Mouse (Mus musculus): Measurements from ENCODE around the gene Dpp6. TPM values are rescaled to one million over a fixed set of nuclear protein-coding genes. Genes with fewer than 3 reads are reported as not detected.

Gene Dpp6
- polyA plus RNA-seq, 1 experiment from 2014 or later = 1.3 TPM

GRCm38 (mm10) chr5:27677247-27677666 is 860.3 kb downstream of the Dpp6 start:
- Histone ChIP-seq H3K4me3 (replicated peaks; ENCODE audit: low read depth, low read length) (no peak overlapping the region), H3K4me1 (replicated peaks; ENCODE audit: insufficient read depth, low read length) (no peaks in the 10 kb centered on the region), H3K9me3 (replicated peaks; ENCODE audit: low read length) (no peaks in the 10 kb centered on the region), H3K9ac (ENCODE audit: low read depth, low read length) (no peak overlapping the region), H3K36me3 (ENCODE audit: insufficient read depth, low read length) (no peaks in the 10 kb centered on the region), H3K27ac (no peak overlapping the region), H3K4me2 (ENCODE audit: low read length) (no peak overlapping the region), H3K27me3 (ENCODE audit: insufficient read depth, low read length) (no peaks in the 10 kb centered on the region)
- DNase-seq (ENCODE audit: low spot score) (peak; percentile 67), ATAC-seq (replicated peaks; ENCODE audit: low FRiP score, low read depth) (peak; percentile 66)
- peak; percentile 75 for TF ChIP-seq CTCF (IDR thresholded peaks at IDR 0.05; ENCODE audit: low read depth)
- 40% methylated on average over 5 of the region's 5 CpGs for WGBS

GRCm38 (mm10) chr5:27679151-27679550 is 862.1 kb downstream of the Dpp6 start:
- DNase-seq (ENCODE audit: low spot score) = no peak
- Histone ChIP-seq H3K4me2 (ENCODE audit: low read length) (no peak overlapping the region), H3K27me3 (ENCODE audit: insufficient read depth, low read length) (no peaks in the 10 kb centered on the region), H3K9me3 (replicated peaks; ENCODE audit: low read length) (no peaks in the 10 kb centered on the region), H3K9ac (ENCODE audit: low read depth, low read length) (no peak overlapping the region), H3K36me3 (ENCODE audit: insufficient read depth, low read length) (no peaks in the 10 kb centered on the region), H3K27ac (no peak overlapping the region), H3K4me3 (replicated peaks; ENCODE audit: low read depth, low read length) (no peak overlapping the region), H3K4me1 (replicated peaks; ENCODE audit: insufficient read depth, low read length) (no peaks in the 10 kb centered on the region)
- ATAC-seq (replicated peaks; ENCODE audit: low FRiP score, low read depth) = no peak
- WGBS = 85% methylated on average over 1 of the region's 1 CpGs
- no peak for TF ChIP-seq CTCF (IDR thresholded peaks at IDR 0.05; ENCODE audit: low read depth)

- H3K4me3 ChIP-seq (replicated peaks; ENCODE audit: low read depth, low read length) = no peak overlapping the region
- no peaks in the 10 kb centered on the region for H3K9me3 ChIP-seq (replicated peaks; ENCODE audit: low read length)
- H3K36me3 ChIP-seq (ENCODE audit: insufficient read depth, low read length) = no peaks in the 10 kb centered on the region
- 31% methylated on average over 5 of the region's 5 CpGs for WGBS
- ATAC-seq (replicated peaks; ENCODE audit: low FRiP score, low read depth) (no peak), DNase-seq (ENCODE audit: low spot score) (peak; percentile 33)
- peak; percentile 73 for TF ChIP-seq CTCF (IDR thresholded peaks at IDR 0.05; ENCODE audit: low read depth)
- H3K4me2 ChIP-seq (ENCODE audit: low read length) = no peak overlapping the region
- no peaks in the 10 kb centered on the region for H3K27me3 ChIP-seq (ENCODE audit: insufficient read depth, low read length)
- H3K9ac ChIP-seq (ENCODE audit: low read depth, low read length) = no peak overlapping the region
- H3K4me1 ChIP-seq (replicated peaks; ENCODE audit: insufficient read depth, low read length) = no peaks in the 10 kb centered on the region
- H3K27ac ChIP-seq = no peak overlapping the region
These were observed 863.5 kb downstream of the Dpp6 start for GRCm38 (mm10) chr5:27680476-27680875.

- H3K4me1 ChIP-seq (replicated peaks; ENCODE audit: insufficient read depth, low read length) = no peaks in the 10 kb centered on the region
- H3K9ac ChIP-seq (ENCODE audit: low read depth, low read length) = no peak overlapping the region
- WGBS = 70% methylated on average over 11 of the region's 11 CpGs
- no peak overlapping the region for H3K4me2 ChIP-seq (ENCODE audit: low read length)
- no peak for ATAC-seq (replicated peaks; ENCODE audit: low FRiP score, low read depth)
- no peaks in the 10 kb centered on the region for H3K9me3 ChIP-seq (replicated peaks; ENCODE audit: low read length)
- H3K36me3 ChIP-seq (ENCODE audit: insufficient read depth, low read length) = no peaks in the 10 kb centered on the region
- H3K27ac ChIP-seq = no peak overlapping the region
- TF ChIP-seq CTCF (IDR thresholded peaks at IDR 0.05; ENCODE audit: low read depth) = no peak
- no peak for DNase-seq (ENCODE audit: low spot score)
- H3K27me3 ChIP-seq (ENCODE audit: insufficient read depth, low read length) = no peaks in the 10 kb centered on the region
- no peak overlapping the region for H3K4me3 ChIP-seq (replicated peaks; ENCODE audit: low read depth, low read length)
These were observed 868.2 kb downstream of the Dpp6 start for GRCm38 (mm10) chr5:27685162-27685561.

- ATAC-seq (replicated peaks; ENCODE audit: low FRiP score, low read depth) = no peak
- H3K4me2 ChIP-seq (ENCODE audit: low read length) = no peak overlapping the region
- DNase-seq (ENCODE audit: low spot score) = no peak
- TF ChIP-seq CTCF (IDR thresholded peaks at IDR 0.05; ENCODE audit: low read depth) = peak; percentile 15; the same call in 1 of the 2 replicates
- H3K27me3 ChIP-seq (ENCODE audit: insufficient read depth, low read length) = no peaks in the 10 kb centered on the region
- H3K4me1 ChIP-seq (replicated peaks; ENCODE audit: insufficient read depth, low read length) = no peaks in the 10 kb centered on the region
- 74% methylated on average over 3 of the region's 3 CpGs for WGBS
- H3K4me3 ChIP-seq (replicated peaks; ENCODE audit: low read depth, low read length) = no peak overlapping the region
- H3K9ac ChIP-seq (ENCODE audit: low read depth, low read length) = no peak overlapping the region
- no peaks in the 10 kb centered on the region for H3K9me3 ChIP-seq (replicated peaks; ENCODE audit: low read length)
- no peaks in the 10 kb centered on the region for H3K36me3 ChIP-seq (ENCODE audit: insufficient read depth, low read length)
- no peak overlapping the region for H3K27ac ChIP-seq
These were observed 868.9 kb downstream of the Dpp6 start for GRCm38 (mm10) chr5:27685923-27686322.

- Histone ChIP-seq H3K27me3 (ENCODE audit: insufficient read depth, low read length) (no peaks in the 10 kb centered on the region), H3K4me2 (ENCODE audit: low read length) (no peak overlapping the region), H3K4me3 (replicated peaks; ENCODE audit: low read depth, low read length) (no peak overlapping the region), H3K36me3 (ENCODE audit: insufficient read depth, low read length) (no peaks in the 10 kb centered on the region), H3K9me3 (replicated peaks; ENCODE audit: low read length) (no peaks in the 10 kb centered on the region), H3K27ac (no peak overlapping the region), H3K4me1 (replicated peaks; ENCODE audit: insufficient read depth, low read length) (no peaks in the 10 kb centered on the region), H3K9ac (ENCODE audit: low read depth, low read length) (no peak overlapping the region)
- no peak for ATAC-seq (replicated peaks; ENCODE audit: low FRiP score, low read depth)
- peak; percentile 40; the same call in 1 of the 2 replicates for TF ChIP-seq CTCF (IDR thresholded peaks at IDR 0.05; ENCODE audit: low read depth)
- no peak for DNase-seq (ENCODE audit: low spot score)
- 74% methylated on average over 2 of the region's 2 CpGs for WGBS
These were observed 870.3 kb downstream of the Dpp6 start for GRCm38 (mm10) chr5:27687311-27687710.

GRCm38 (mm10) chr5:27702482-27702881 is 885.5 kb downstream of the Dpp6 start:
- Histone ChIP-seq H3K4me1 (replicated peaks; ENCODE audit: insufficient read depth, low read length) (no peaks in the 10 kb centered on the region), H3K27ac (no peak overlapping the region), H3K9ac (ENCODE audit: low read depth, low read length) (no peak overlapping the region), H3K9me3 (replicated peaks; ENCODE audit: low read length) (no peaks in the 10 kb centered on the region), H3K4me3 (replicated peaks; ENCODE audit: low read depth, low read length) (no peak overlapping the region), H3K36me3 (ENCODE audit: insufficient read depth, low read length) (no peaks in the 10 kb centered on the region), H3K27me3 (ENCODE audit: insufficient read depth, low read length) (no peaks in the 10 kb centered on the region), H3K4me2 (ENCODE audit: low read length) (no peak overlapping the region)
- 87% methylated on average over 6 of the region's 6 CpGs for WGBS
- TF ChIP-seq CTCF (IDR thresholded peaks at IDR 0.05; ENCODE audit: low read depth) = no peak
- DNase-seq (ENCODE audit: low spot score) (no peak), ATAC-seq (replicated peaks; ENCODE audit: low FRiP score, low read depth) (no peak)

All from kidney, postnatal 0 days (tissue).